Mouse (Mus musculus) embryonic fibroblast, embryonic 13.5 days (primary cell): Measurements from ENCODE around the gene Crocc. TPM values are rescaled to one million over a fixed set of nuclear protein-coding genes. Genes with fewer than 3 reads are reported as not detected.

ENCODE experiments used
- H3K27ac ChIP-seq: 2 replicates; pipeline ENCODE4 v1.5.1; 2012; ENCODE audit warnings: low read length, control low read depth, inconsistent platforms; ENCODE audit not compliant: insufficient read depth
- H3K4me1 ChIP-seq: 2 replicates; pipeline ENCODE4 v1.6.1; 2011; ENCODE audit warnings: low read length; ENCODE audit not compliant: control insufficient read depth, insufficient read depth
- H3K4me3 ChIP-seq: 2 replicates; pipeline ENCODE4 v1.5.1; 2011; ENCODE audit warnings: mild to moderate bottlenecking, control low read depth, low read length; ENCODE audit not compliant: insufficient read depth
- CTCF ChIP-seq: IDR thresholded peaks from 2 replicates; pipeline ENCODE4 v1.5.1; 2011; ENCODE audit warnings: mild to moderate bottlenecking, control low read depth, low read length, moderate library complexity, borderline replicate concordance; ENCODE audit not compliant: insufficient read depth
- POLR2A ChIP-seq: IDR thresholded peaks from 2 replicates; pipeline ENCODE4 v1.6.1; 2011; ENCODE audit warnings: low read depth, mild to moderate bottlenecking, control low read depth, low read length, moderate library complexity
- polyA plus RNA-seq: library from polyadenylated mRNA; stranded (reverse); fragments of >200 nt; gene quantifications from 2 replicates; pipeline ENCODE4 v1.2.4, GENCODE M21; 2011; ENCODE audit warnings: low read depth; ENCODE audit not compliant: missing spikeins, insufficient read length

Gene Crocc
- polyA plus RNA-seq, 1 experiment: 12.5 TPM

- Histone ChIP-seq H3K27ac (no peak overlapping the region), H3K4me3 (no peak overlapping the region), H3K4me1 (no peaks in the 10 kb centered on the region)
- TF ChIP-seq CTCF (no peak), POLR2A (no peak)
Observed at GRCm38 (mm10) chr4:141024052-141024451, 36.3 kb downstream of the Crocc start.

GRCm38 (mm10) chr4:141021614-141021929 lies 38.8 kb downstream of the Crocc start:
- Histone ChIP-seq H3K4me1 (no peaks in the 10 kb centered on the region), H3K27ac (no peak overlapping the region), H3K4me3 (no peak overlapping the region)
- no peak for TF ChIP-seq CTCF
- no peak for TF ChIP-seq POLR2A

- no peak overlapping the region for H3K4me3 ChIP-seq
- no peaks in the 10 kb centered on the region for H3K4me1 ChIP-seq
- no peak for TF ChIP-seq POLR2A
- no peak for TF ChIP-seq CTCF
- H3K27ac ChIP-seq: no peak overlapping the region
Observed at GRCm38 (mm10) chr4:141020811-141021613, 39.3 kb downstream of the Crocc start.

- TF ChIP-seq POLR2A (no peak), CTCF (no peak)
- no peaks in the 10 kb centered on the region for H3K4me1 ChIP-seq
- no peak overlapping the region for H3K4me3 ChIP-seq
- no peak overlapping the region for H3K27ac ChIP-seq
Observed at GRCm38 (mm10) chr4:141020220-141020619, 40.1 kb downstream of the Crocc start.

GRCm38 (mm10) chr4:141017657-141018436 lies 42.5 kb downstream of the Crocc start:
- Histone ChIP-seq H3K4me3 (no peak overlapping the region), H3K4me1 (no peaks in the 10 kb centered on the region), H3K27ac (no peak overlapping the region)
- no peak for TF ChIP-seq CTCF
- TF ChIP-seq POLR2A: no peak

GRCm38 (mm10) chr4:141016311-141016710 lies 44.0 kb downstream of the Crocc start:
- TF ChIP-seq CTCF (no peak), POLR2A (no peak)
- Histone ChIP-seq H3K4me1 (no peaks in the 10 kb centered on the region), H3K27ac (no peak overlapping the region), H3K4me3 (no peak overlapping the region)

- Histone ChIP-seq H3K4me1 (no peaks in the 10 kb centered on the region), H3K4me3 (no peak overlapping the region), H3K27ac (no peak overlapping the region)
- TF ChIP-seq CTCF (no peak), POLR2A (no peak)
Observed at GRCm38 (mm10) chr4:141015356-141015755, 45.0 kb downstream of the Crocc start.

- Histone ChIP-seq H3K4me3 (no peak overlapping the region), H3K27ac (no peak overlapping the region), H3K4me1 (0 out of 2 replicates have a peak, but pooled peaks cover 4% of the 10 kb centered on the region)
- TF ChIP-seq CTCF (no peak), POLR2A (no peak)
Observed at GRCm38 (mm10) chr4:141014856-141015255, 45.5 kb downstream of the Crocc start.

- Histone ChIP-seq H3K27ac (no peak overlapping the region), H3K4me3 (no peak overlapping the region), H3K4me1 (0 out of 2 replicates have a peak, but pooled peaks cover 5% of the 10 kb centered on the region)
- TF ChIP-seq POLR2A: no peak
- no peak for TF ChIP-seq CTCF
Observed at GRCm38 (mm10) chr4:141014114-141014513, 46.2 kb downstream of the Crocc start.

- no peak overlapping the region for H3K4me3 ChIP-seq
- TF ChIP-seq POLR2A (no peak), CTCF (no peak)
- no peak overlapping the region for H3K27ac ChIP-seq
- H3K4me1 ChIP-seq: 0 out of 2 replicates have a peak, but pooled peaks cover 5% of the 10 kb centered on the region
Observed at GRCm38 (mm10) chr4:141012558-141012957, 47.8 kb downstream of the Crocc start.
